Mouse (Mus musculus): ENCODE results near the gene Gldn. TPM values are rescaled to one million over a fixed set of nuclear protein-coding genes. Genes with fewer than 3 reads are reported as not detected.
A peak's percentile ranks its signal among the peaks of the same experiment; 100 is the strongest.

The Gldn gene
- total and polyA plus RNA-seq, 3 experiments, result 0.05 to 0.31 (median 0.05) TPM

- H3K4me3 ChIP-seq, result no peak overlapping the region
- TF ChIP-seq EP300 (IDR thresholded peaks at IDR 0.05; ENCODE audit: insufficient read depth, low read depth, low read length) (no peak), CTCF (IDR thresholded peaks at IDR 0.05) (peak; percentile 78)
- no peak overlapping the region for H3K27ac ChIP-seq
- H3K36me3 ChIP-seq (ENCODE audit: control insufficient read depth, insufficient read depth, low read length), result no peaks in the 10 kb centered on the region
- intact Hi-C loops (cut with DNase I), result loop anchor here (5.0 kb wide), 2 partner anchors 154 to 344 kb away; no protein-coding TSS in a partner anchor
- no peaks in the 10 kb centered on the region for H3K4me1 ChIP-seq (ENCODE audit: control insufficient read depth, insufficient read depth, low read length)
- WGBS, result 54% methylated on average over 6 of the region's 6 CpGs
- H3K9ac ChIP-seq (ENCODE audit: low read depth, low read length), result no peak overlapping the region
- H3K79me2 ChIP-seq (replicated peaks; ENCODE audit: control insufficient read depth, insufficient read depth, low read length), result no peaks in the 10 kb centered on the region
- no peaks in the 10 kb centered on the region for H3K27me3 ChIP-seq (ENCODE audit: control insufficient read depth, insufficient read depth, low read length)
- no peak for DNase-seq
Measured at GRCm38 (mm10) chr9:54336532-54337144, 50.4 kb downstream of the Gldn start.

GRCm38 (mm10) chr9:54342026-54342425, 55.7 kb downstream of the Gldn start:
- intact Hi-C loops (cut with DNase I), result no loop called here

DNA sequence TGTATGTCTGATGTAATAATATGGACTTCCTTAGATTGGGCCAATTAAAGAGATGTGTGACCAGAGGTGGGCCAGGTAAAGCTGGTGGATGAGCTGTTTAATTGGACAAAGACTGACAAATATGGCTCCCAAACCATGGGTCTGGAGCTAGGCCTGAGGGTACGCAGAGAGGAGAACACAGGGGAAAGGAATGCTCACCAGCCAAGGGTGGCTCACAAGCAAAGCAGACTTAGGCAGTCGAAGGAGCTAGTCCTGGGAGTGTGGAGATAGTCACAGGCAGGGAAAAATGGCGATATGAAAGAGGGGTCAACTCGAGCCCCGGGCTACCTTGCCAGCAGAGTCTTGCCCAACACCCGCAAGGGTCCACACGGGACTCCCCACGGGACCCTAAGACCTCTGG, 70.5 kb downstream of the Gldn start:
- TF ChIP-seq POLR2A (IDR thresholded peaks at IDR 0.05; ENCODE audit: insufficient read depth, low read depth, low read length), result no peak
- TF ChIP-seq CTCF (IDR thresholded peaks at IDR 0.05), result no peak
- no peak for TF ChIP-seq EP300 (IDR thresholded peaks at IDR 0.05; ENCODE audit: insufficient read depth, low read depth, low read length)
- 91% methylated on average over 8 of the region's 8 CpGs for WGBS
- Histone ChIP-seq H3K4me1 (ENCODE audit: control insufficient read depth, insufficient read depth, low read length) (no peaks in the 10 kb centered on the region), H3K4me3 (no peak overlapping the region), H3K27ac (no peak overlapping the region), H3K9ac (ENCODE audit: low read depth, low read length) (no peak overlapping the region), H3K79me2 (replicated peaks; ENCODE audit: control insufficient read depth, insufficient read depth, low read length) (no peaks in the 10 kb centered on the region), H3K36me3 (ENCODE audit: control insufficient read depth, insufficient read depth, low read length) (no peaks in the 10 kb centered on the region), H3K27me3 (ENCODE audit: control insufficient read depth, insufficient read depth, low read length) (no peaks in the 10 kb centered on the region)
- intact Hi-C loops (cut with DNase I), result no loop called here
- no peak for DNase-seq

More at GRCm38 (mm10) chr9:54342026-54342425, 55.7 kb downstream of the Gldn start:
- Histone ChIP-seq H3K36me3 (ENCODE audit: control insufficient read depth, insufficient read depth, low read length) (no peaks in the 10 kb centered on the region), H3K9ac (ENCODE audit: low read depth, low read length) (no peak overlapping the region), H3K4me1 (ENCODE audit: control insufficient read depth, insufficient read depth, low read length) (no peaks in the 10 kb centered on the region), H3K79me2 (replicated peaks; ENCODE audit: control insufficient read depth, insufficient read depth, low read length) (no peaks in the 10 kb centered on the region), H3K27ac (no peak overlapping the region), H3K27me3 (ENCODE audit: control insufficient read depth, insufficient read depth, low read length) (no peaks in the 10 kb centered on the region), H3K4me3 (no peak overlapping the region)
- DNase-seq, result no peak
- TF ChIP-seq EP300 (IDR thresholded peaks at IDR 0.05; ENCODE audit: insufficient read depth, low read depth, low read length), result no peak
- TF ChIP-seq POLR2A (IDR thresholded peaks at IDR 0.05; ENCODE audit: insufficient read depth, low read depth, low read length), result no peak
- no peak for TF ChIP-seq CTCF (IDR thresholded peaks at IDR 0.05)
- WGBS, result 54% methylated on average over 7 of the region's 7 CpGs

Other genes starting within 250 kb of the Gldn start
- gene Tnfaip8l3, start 218.1 kb upstream of the Gldn start, total RNA-seq (2021), result under 1 TPM; 0.20 to 0.26 TPM
- gene Tnfaip8l3, start 218.1 kb upstream of the Gldn start, polyA plus RNA-seq (2012; rRNA removed), result 0.16 and 0.23 TPM in 2 replicates
- gene Cyp19a1, start 18.4 kb upstream of the Gldn start, total RNA-seq (2021), result not detected
- not detected in 2 replicates for gene Cyp19a1, start 18.4 kb upstream of the Gldn start, polyA plus RNA-seq (2012; rRNA removed)
- gene Dmxl2, start 215.1 kb downstream of the Gldn start, total RNA-seq (2021), result 10 to 100 TPM; 20.6 to 27.6 TPM
- 6.7 and 9.8 TPM in 2 replicates for gene Dmxl2, start 215.1 kb downstream of the Gldn start, polyA plus RNA-seq (2012; rRNA removed)